Mouse (Mus musculus): ENCODE results near the gene Armc3.

- TF ChIP-seq GATA1 (IDR thresholded peaks at IDR 0.05; ENCODE audit: low read length), result no peak
- no peak for TF ChIP-seq TAL1 (IDR thresholded peaks at IDR 0.05; ENCODE audit: low read length)
Observed at GRCm38 (mm10) chr2:19176827-19177236, 22.3 kb upstream of the Armc3 start.
